Mouse (Mus musculus) lung, embryonic 14.5 days (tissue): ENCODE results near the gene Gm10563. TPM values are rescaled to one million over a fixed set of nuclear protein-coding genes. Genes with fewer than 3 reads are reported as not detected.
"Not testable (repeated sequence)": the region's sequence is repeated elsewhere in the genome, so short reads cannot be mapped to it uniquely, and the experiment has no call there.

Source experiments
- ATAC-seq: fragments of 200-750 bp; cut with Nextera tagmentation; 2 replicates; pipeline ENCODE4 v1.8.0; 2017; ENCODE audit warnings: mild to moderate bottlenecking, moderate TSS enrichment, moderate library complexity; ENCODE audit not compliant: insufficient read depth
- DNase-seq: peaks from one replicate; pipeline ENCODE4 v3.0.0-alpha.2; 2015
- H3K27ac ChIP-seq: fragments of 300-500 bp; sonication (generic); 2 replicates; pipeline ENCODE4 v1.5.1; 2014; ENCODE audit warnings: low read depth, mild to moderate bottlenecking, moderate library complexity
- H3K27me3 ChIP-seq: fragments of 300-500 bp; sonication (generic); 2 replicates; pipeline ENCODE4 v1.6.1; 2014; ENCODE audit warnings: low read length, control low read depth; ENCODE audit not compliant: insufficient read depth
- H3K36me3 ChIP-seq: fragments of 300-500 bp; sonication (generic); 2 replicates; pipeline ENCODE4 v1.6.1; 2014; ENCODE audit warnings: control low read depth; ENCODE audit not compliant: insufficient read depth
- H3K4me1 ChIP-seq: fragments of 300-500 bp; sonication (generic); 2 replicates; pipeline ENCODE4 v1.6.1; 2014; ENCODE audit warnings: antibody characterized with exemption, control low read depth; ENCODE audit not compliant: insufficient read depth
- H3K4me2 ChIP-seq: fragments of 300-500 bp; sonication (generic); 2 replicates; pipeline ENCODE4 v1.6.1; 2014; ENCODE audit warnings: mild to moderate bottlenecking
- H3K4me3 ChIP-seq: fragments of 300-500 bp; sonication (generic); 2 replicates; pipeline ENCODE4 v1.5.1; 2014; ENCODE audit warnings: low read depth, low read length
- H3K9ac ChIP-seq: fragments of 300-500 bp; sonication (generic); 2 replicates; pipeline ENCODE4 v1.6.1; 2014
- H3K9me3 ChIP-seq: fragments of 300-500 bp; sonication (generic); 2 replicates; pipeline ENCODE4 v1.6.1; 2016; ENCODE audit warnings: low read depth, low read length, control low read depth
- CTCF ChIP-seq: IDR thresholded peaks from 2 replicates; pipeline ENCODE4 v1.5.1; 2016; ENCODE audit warnings: antibody characterized with exemption, low read depth
- WGBS: fragments of 180-500 bp; shearing (Covaris S2); extraction: QIAGEN DNeasy Blood & Tissue Kit; methylation state at CpG from one replicate; pipeline ENCODE4 v1.1.7; 2014; 5-methylcytosine and 5-hydroxymethylcytosine counted together
- polyA plus RNA-seq: library from polyadenylated mRNA; unstranded; fragments of >200 nt; fragmentation: Nextera tagmentation; extraction: Ambion mirVana; gene quantifications from 2 replicates; pipeline ENCODE4 v1.2.1, GENCODE M21; 2014

Gene Gm10563
- polyA plus RNA-seq: not detected in 2 replicates

DNA sequence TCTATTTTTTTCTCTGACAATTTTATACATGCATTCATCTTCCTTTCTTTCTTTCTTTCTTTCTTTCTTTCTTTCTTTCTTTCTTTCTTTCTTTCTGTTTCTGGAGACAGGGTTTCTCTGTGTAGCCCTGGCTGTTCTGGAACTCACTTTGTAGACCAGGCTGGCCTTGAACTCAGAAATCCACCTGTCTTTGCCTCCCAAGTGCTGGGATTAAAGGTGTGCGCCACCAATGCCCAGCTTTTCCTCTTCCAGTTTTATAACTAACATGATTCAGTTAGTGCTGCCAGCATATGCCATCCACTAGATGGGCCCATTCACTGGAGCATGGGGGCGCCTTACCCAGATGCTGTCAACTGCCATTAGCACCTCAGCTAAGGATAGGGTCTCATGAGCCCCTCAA lies at the start of gene Gm10563:
TSS of gene Gm10563 (minus strand) at position 101 of the 400 bp plus-strand sequence.
- not testable (repeated sequence) for H3K27me3 ChIP-seq, H3K4me1 ChIP-seq, H3K27ac ChIP-seq, H3K4me3 ChIP-seq, H3K9ac ChIP-seq, H3K9me3 ChIP-seq, ATAC-seq, DNase-seq, H3K4me2 ChIP-seq
- peaks cover 91% of the 10 kb centered on the region for H3K36me3 ChIP-seq
- 93% methylated on average over 2 of the region's 2 CpGs for WGBS

DNA sequence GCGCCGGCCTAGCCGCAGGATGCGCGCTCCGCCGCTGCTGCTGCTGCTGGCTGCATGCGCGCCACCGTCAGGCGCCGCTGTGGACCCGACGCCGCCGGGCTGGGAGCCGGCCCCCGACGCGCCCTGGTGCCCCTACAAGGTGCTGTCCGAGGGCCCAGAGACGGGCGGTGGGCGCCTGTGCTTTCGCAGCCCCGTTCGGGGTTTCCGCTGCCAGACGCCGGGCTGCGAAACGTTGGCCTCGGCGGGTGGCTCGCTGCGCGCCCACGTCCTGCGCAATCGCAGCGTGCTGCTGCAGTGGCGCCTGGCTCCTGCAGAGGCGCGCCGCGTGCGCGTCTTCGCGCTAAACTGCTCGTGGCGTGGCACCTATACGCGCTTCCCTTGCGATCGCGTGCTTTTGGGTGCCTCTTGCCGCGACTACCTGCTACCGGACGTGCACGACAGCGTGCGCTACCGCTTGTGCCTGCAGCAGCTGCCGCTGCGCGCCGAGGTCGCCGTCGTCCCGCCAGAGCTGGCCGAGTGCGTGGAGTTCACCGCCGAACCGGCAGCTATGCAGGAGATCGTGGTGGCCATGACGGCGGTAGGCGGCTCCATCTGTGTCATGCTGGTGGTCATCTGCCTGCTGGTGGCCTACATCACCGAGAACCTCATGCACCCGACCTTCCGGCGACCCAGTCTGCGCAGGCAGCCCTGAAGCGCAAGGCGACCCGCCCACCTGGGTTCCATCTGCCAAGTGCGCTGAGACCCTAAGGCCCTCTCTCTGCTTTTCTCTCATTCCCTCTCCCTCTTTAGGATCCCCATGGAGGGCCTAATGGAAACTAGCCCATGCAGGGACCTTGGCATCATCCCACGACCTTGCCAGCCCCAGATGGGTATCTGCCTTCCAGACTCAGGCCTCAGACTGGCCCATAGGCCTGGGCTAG lies 49.5 kb upstream of the Gm10563 start:
- Histone ChIP-seq H3K9me3 (no peaks in the 10 kb centered on the region), H3K4me3 (peak overlapping the region; percentile 66), H3K27me3 (peaks cover 9% of the 10 kb centered on the region; the same call in 1 of the 2 replicates), H3K27ac (peak overlapping the region; percentile 30; the same call in 1 of the 2 replicates), H3K36me3 (no peaks in the 10 kb centered on the region), H3K4me1 (no peaks in the 10 kb centered on the region), H3K4me2 (peak overlapping the region; percentile 96), H3K9ac (peak overlapping the region; percentile 68)
- under 1% methylated on average over 92 of the region's 92 CpGs for WGBS
- DNase-seq (peak; percentile 75), ATAC-seq (peak; percentile 74)
- no peak; the same call in 1 of the 2 replicates for TF ChIP-seq CTCF

DNA sequence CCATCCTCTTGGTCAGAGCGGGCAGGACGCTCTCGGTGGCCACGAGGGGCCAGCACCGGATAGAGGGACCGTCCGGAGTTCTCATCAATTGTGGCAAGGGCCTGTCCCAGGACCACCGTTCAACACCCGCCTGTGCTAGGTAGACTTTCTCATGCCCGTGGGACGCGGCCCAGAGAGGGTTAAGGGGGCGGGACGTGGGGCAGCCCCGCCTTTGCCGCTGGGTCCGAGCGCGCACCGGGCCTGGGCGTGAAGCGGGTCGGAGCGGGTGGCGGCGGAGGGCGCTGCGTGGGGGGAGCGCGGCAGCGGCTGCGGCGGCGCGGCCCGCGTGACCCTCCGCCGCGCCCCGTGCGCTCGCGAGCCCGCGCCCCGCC lies 48.9 kb upstream of the Gm10563 start, which contains the start of gene Fndc10:
TSS of gene Fndc10 (plus strand) at position 232 of the 371 bp plus-strand sequence.
- Histone ChIP-seq H3K9ac (peak within 1 kb of the TSS; percentile 68), H3K4me2 (peak within 1 kb of the TSS; percentile 96), H3K27me3 (peaks cover 9% of the 10 kb centered on the region; the same call in 1 of the 2 replicates), H3K36me3 (no peaks in the 10 kb centered on the region), H3K27ac (peak within 1 kb of the TSS; percentile 30; the same call in 1 of the 2 replicates), H3K4me3 (peak within 1 kb of the TSS; percentile 66), H3K9me3 (no peaks in the 10 kb centered on the region), H3K4me1 (no peaks in the 10 kb centered on the region)
- DNase-seq: peak; percentile 73
- 0% methylated on average over 29 of the region's 47 CpGs for WGBS
- ATAC-seq: peak; percentile 88
- TF ChIP-seq CTCF: peak; percentile 37; the same call in 1 of the 2 replicates

DNA sequence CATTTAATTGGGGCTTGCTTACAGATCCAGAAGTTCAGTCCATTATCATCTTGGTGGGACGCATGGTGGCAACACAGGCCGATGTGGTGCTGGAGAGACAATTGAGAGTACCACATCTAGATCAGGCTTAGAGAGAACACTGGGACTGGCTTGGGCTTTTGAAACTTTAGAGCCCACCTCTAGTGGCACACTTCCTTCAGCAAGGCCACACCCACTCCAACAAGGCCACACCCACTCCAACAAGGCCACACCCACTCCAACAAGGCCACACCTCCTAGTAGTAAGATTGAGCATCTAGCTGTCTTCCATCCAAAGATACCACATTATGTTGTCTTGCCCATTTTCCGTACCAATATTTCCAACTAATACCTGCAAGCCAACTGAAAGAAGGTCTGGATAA lies 47.2 kb upstream of the Gm10563 start:
- Histone ChIP-seq H3K4me3 (no peak overlapping the region), H3K27me3 (peaks cover 9% of the 10 kb centered on the region; the same call in 1 of the 2 replicates), H3K4me2 (no peak overlapping the region), H3K27ac (no peak overlapping the region), H3K36me3 (no peaks in the 10 kb centered on the region), H3K9me3 (no peaks in the 10 kb centered on the region), H3K4me1 (no peaks in the 10 kb centered on the region), H3K9ac (no peak overlapping the region)
- no peak for ATAC-seq
- no peak for TF ChIP-seq CTCF
- 97% methylated on average over 3 of the region's 3 CpGs for WGBS
- no peak for DNase-seq

DNA sequence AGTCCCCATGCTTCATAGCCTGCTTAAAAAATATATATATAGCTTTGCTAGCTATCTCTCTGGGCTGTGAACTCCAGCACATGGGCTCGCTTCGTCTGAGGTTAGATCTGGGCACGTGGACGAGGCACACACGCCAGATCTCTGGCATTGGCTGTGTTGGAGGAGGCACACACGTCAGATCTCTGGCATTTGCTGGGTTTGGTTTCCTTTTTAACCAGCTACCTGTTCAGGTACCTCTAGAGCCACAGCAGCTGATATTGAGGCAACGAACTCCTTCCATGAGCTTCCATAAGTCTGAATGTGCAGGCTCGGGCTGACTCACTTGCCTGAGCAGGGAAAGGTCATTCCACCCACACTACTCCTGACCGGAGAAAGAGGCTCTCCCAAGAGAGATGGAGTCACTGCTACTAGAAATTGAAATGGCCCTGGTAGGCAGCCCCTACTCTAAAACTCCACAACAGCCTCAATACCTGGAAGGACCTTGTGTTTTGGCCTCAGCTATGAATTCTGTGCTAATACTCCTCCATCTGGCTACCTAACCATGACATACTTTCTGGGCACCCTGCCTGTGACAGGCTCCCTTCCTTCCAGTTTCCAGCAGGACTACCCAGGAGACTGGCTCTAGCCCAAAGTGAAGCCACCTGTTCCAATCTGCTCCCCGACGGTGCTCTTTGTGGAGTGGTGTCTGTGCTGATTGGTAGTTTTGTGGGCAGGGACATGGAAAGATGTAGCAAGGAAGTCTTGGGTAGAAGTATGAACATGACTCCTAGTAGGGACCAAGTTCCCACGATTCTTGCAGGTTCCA lies 45.6 kb upstream of the Gm10563 start:
- Histone ChIP-seq H3K4me3 (no peak overlapping the region), H3K4me2 (no peak overlapping the region), H3K9ac (no peak overlapping the region), H3K27me3 (0 out of 2 replicates have a peak, but pooled peaks cover 9% of the 10 kb centered on the region), H3K36me3 (no peaks in the 10 kb centered on the region), H3K27ac (no peak overlapping the region), H3K9me3 (no peaks in the 10 kb centered on the region), H3K4me1 (no peaks in the 10 kb centered on the region)
- WGBS: 79% methylated on average over 12 of the region's 12 CpGs
- ATAC-seq: no peak
- DNase-seq: no peak
- TF ChIP-seq CTCF: no peak

DNA sequence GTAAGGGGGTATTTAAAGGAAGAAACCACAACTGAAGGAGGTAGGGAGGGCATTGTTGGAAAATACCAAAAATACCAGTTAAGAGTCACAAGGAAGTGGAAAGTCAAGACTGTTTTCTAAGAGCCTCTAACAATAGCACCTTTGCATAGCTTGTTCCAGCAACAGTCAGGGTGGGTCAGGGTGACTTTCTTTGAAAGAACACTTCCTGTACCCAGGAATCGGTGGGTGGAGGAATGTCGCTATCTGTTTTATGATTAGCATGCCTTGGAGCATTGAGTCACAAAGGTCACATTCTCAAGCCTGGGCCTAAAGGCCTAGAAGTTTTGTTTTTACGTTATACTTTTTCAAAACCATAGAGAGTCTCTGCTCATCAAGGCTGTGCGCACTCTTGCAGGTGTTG lies 42.6 kb upstream of the Gm10563 start:
- H3K9me3 ChIP-seq, H3K27me3 ChIP-seq, DNase-seq, H3K4me3 ChIP-seq, H3K27ac ChIP-seq, H3K4me2 ChIP-seq, H3K4me1 ChIP-seq, H3K9ac ChIP-seq, H3K36me3 ChIP-seq, ATAC-seq: not testable (repeated sequence)
- WGBS: 74% methylated on average over 4 of the region's 4 CpGs

DNA sequence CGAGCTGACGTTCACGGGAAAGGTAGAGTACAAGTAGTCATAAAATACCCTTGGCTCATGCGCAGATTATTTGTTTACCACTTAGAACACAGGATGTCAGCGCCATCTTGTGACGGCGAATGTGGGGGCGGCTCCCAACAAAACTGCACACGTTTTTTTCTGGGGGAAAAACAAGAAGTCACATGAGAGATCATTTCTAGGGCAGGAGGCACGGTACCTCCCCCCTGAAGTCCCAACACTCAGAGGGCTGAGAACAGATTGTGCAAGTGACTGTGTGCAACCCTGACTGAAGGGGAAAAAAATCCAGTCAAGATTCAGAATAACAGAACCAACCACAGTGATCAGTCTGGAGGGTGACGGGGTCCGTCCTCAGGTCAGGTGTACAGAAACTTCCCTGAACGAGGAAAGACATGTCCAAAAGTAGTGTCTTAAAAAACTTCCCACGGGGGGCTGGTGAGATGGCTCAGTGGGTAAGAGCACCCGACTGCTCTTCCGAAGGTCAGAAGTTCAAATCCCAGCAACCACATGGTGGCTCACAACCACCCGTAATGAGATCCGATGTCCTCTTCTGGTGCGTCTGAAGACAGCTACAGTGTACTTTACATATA lies 38.6 kb upstream of the Gm10563 start:
- H3K27me3 ChIP-seq, H3K9me3 ChIP-seq, H3K4me3 ChIP-seq, H3K4me2 ChIP-seq, ATAC-seq, DNase-seq, H3K27ac ChIP-seq, H3K9ac ChIP-seq, H3K4me1 ChIP-seq, H3K36me3 ChIP-seq: not testable (repeated sequence)
- 84% methylated on average over 15 of the region's 19 CpGs for WGBS
